Mouse (Mus musculus): ENCODE measurements around the gene Lcn12. TPM values are rescaled to one million over a fixed set of nuclear protein-coding genes. Genes with fewer than 3 reads are reported as not detected.

Lcn12 gene
- total RNA-seq, 2 experiments from 2014 or later = not detected

GRCm38 (mm10) chr2:25498622-25499478 is 5.1 kb upstream of the Lcn12 start:
- no peak for ATAC-seq (replicated peaks; ENCODE audit: low FRiP score, poor library complexity, severe bottlenecking)

GRCm38 (mm10) chr2:25497846-25498575 is 4.3 kb upstream of the Lcn12 start:
- ATAC-seq (replicated peaks; ENCODE audit: low FRiP score, poor library complexity, severe bottlenecking) = no peak

- no peak for ATAC-seq (replicated peaks; ENCODE audit: low FRiP score, poor library complexity, severe bottlenecking)
Measured at GRCm38 (mm10) chr2:25496462-25496861, 2.8 kb upstream of the Lcn12 start.

- ATAC-seq (replicated peaks; ENCODE audit: low FRiP score, poor library complexity, severe bottlenecking) = no peak
Measured at GRCm38 (mm10) chr2:25492988-25493387, 723 bp downstream of the Lcn12 start.

- ATAC-seq (replicated peaks; ENCODE audit: low FRiP score, poor library complexity, severe bottlenecking) = no peak
Measured at GRCm38 (mm10) chr2:25488671-25489068, 5.0 kb downstream of the Lcn12 start.

GRCm38 (mm10) chr2:25487965-25488670 is 5.6 kb downstream of the Lcn12 start:
- ATAC-seq (replicated peaks; ENCODE audit: low FRiP score, poor library complexity, severe bottlenecking) = no peak

- ATAC-seq (replicated peaks; ENCODE audit: low FRiP score, poor library complexity, severe bottlenecking) = no peak
Measured at GRCm38 (mm10) chr2:25484901-25485647, 8.6 kb downstream of the Lcn12 start.

GRCm38 (mm10) chr2:25482969-25483368 is 10.7 kb downstream of the Lcn12 start:
- no peak for ATAC-seq (replicated peaks; ENCODE audit: low FRiP score, poor library complexity, severe bottlenecking)

GRCm38 (mm10) chr2:25480541-25480940 is 13.2 kb downstream of the Lcn12 start:
- ATAC-seq (replicated peaks; ENCODE audit: low FRiP score, poor library complexity, severe bottlenecking) = no peak

GRCm38 (mm10) chr2:25479551-25480311 is 14.0 kb downstream of the Lcn12 start:
- no peak for ATAC-seq (replicated peaks; ENCODE audit: low FRiP score, poor library complexity, severe bottlenecking)

GRCm38 (mm10) chr2:25477967-25478675 is 15.6 kb downstream of the Lcn12 start:
- ATAC-seq (replicated peaks; ENCODE audit: low FRiP score, poor library complexity, severe bottlenecking) = no peak

GRCm38 (mm10) chr2:25477541-25477940 is 16.2 kb downstream of the Lcn12 start:
- no peak for ATAC-seq (replicated peaks; ENCODE audit: low FRiP score, poor library complexity, severe bottlenecking)

GRCm38 (mm10) chr2:25472550-25472949 is 21.2 kb downstream of the Lcn12 start:
- no peak for ATAC-seq (replicated peaks; ENCODE audit: low FRiP score, poor library complexity, severe bottlenecking)

- no peak for ATAC-seq (replicated peaks; ENCODE audit: low FRiP score, poor library complexity, severe bottlenecking)
Measured at GRCm38 (mm10) chr2:25469969-25470368, 23.7 kb downstream of the Lcn12 start, which contains the start of gene Ptgds. Gene Ptgds, minus strand, starts transcription at chr2:25470046.

GRCm38 (mm10) chr2:25468962-25469915 is 24.5 kb downstream of the Lcn12 start:
- ATAC-seq (replicated peaks; ENCODE audit: low FRiP score, poor library complexity, severe bottlenecking) = no peak

- no peak for ATAC-seq (replicated peaks; ENCODE audit: low FRiP score, poor library complexity, severe bottlenecking)
Measured at GRCm38 (mm10) chr2:25467606-25468303, 26.0 kb downstream of the Lcn12 start.
